Mouse (Mus musculus): ENCODE measurements at regions not wholly inside any gene's neighbourhood (a gene's known extent, or its start where the extent isn't known, plus 50 kb on each side); places are given as distances from the start of the nearest gene placed in this dataset.

- no peaks in the 10 kb centered on the region for H3K9me3 ChIP-seq
- ATAC-seq (replicated peaks) = no peak
- H3K27ac ChIP-seq (replicated peaks) = no peak overlapping the region
- H3K4me1 ChIP-seq = no peaks in the 10 kb centered on the region
- no peak overlapping the region for H3K4me3 ChIP-seq
- no peaks in the 10 kb centered on the region for H3K27me3 ChIP-seq
- no peak overlapping the region for H3K4me2 ChIP-seq (replicated peaks)
- no peak overlapping the region for H3K9ac ChIP-seq (replicated peaks)
- 97% methylated on average over 1 of the region's 1 CpGs for WGBS
- no peaks in the 10 kb centered on the region for H3K36me3 ChIP-seq
Observed at GRCm38 (mm10) chr2:61922496-61922895, 119.8 kb downstream of the Tbr1 start.

- Histone ChIP-seq H3K9ac (replicated peaks) (no peak overlapping the region), H3K27ac (replicated peaks) (no peak overlapping the region), H3K27me3 (no peaks in the 10 kb centered on the region), H3K4me2 (replicated peaks) (no peak overlapping the region), H3K4me3 (no peak overlapping the region), H3K4me1 (no peaks in the 10 kb centered on the region), H3K36me3 (no peaks in the 10 kb centered on the region), H3K9me3 (no peaks in the 10 kb centered on the region)
- 70% methylated on average over 2 of the region's 2 CpGs for WGBS
- ATAC-seq (replicated peaks) = no peak
Observed at GRCm38 (mm10) chr2:61938296-61938695, 108.0 kb upstream of the Slc4a10 start.

- Histone ChIP-seq H3K9me3 (no peaks in the 10 kb centered on the region), H3K4me3 (no peak overlapping the region), H3K4me2 (replicated peaks) (no peak overlapping the region), H3K36me3 (no peaks in the 10 kb centered on the region), H3K27me3 (no peaks in the 10 kb centered on the region), H3K27ac (replicated peaks) (no peak overlapping the region), H3K4me1 (peaks cover 3% of the 10 kb centered on the region), H3K9ac (replicated peaks) (no peak overlapping the region)
- ATAC-seq (replicated peaks) = no peak
- WGBS = 98% methylated on average over 2 of the region's 2 CpGs
Observed at GRCm38 (mm10) chr2:61965916-61966315, 80.3 kb upstream of the Slc4a10 start.

- H3K27ac ChIP-seq (replicated peaks) = 0 out of 2 replicates have a peak overlapping the region, but pooled peaks have one; percentile 23
- 5% methylated on average over 2 of the region's 2 CpGs for WGBS
- no peaks in the 10 kb centered on the region for H3K36me3 ChIP-seq
- no peaks in the 10 kb centered on the region for H3K27me3 ChIP-seq
- peak; percentile 66 for ATAC-seq (replicated peaks)
- H3K4me1 ChIP-seq = peaks cover 3% of the 10 kb centered on the region
- no peak overlapping the region for H3K9ac ChIP-seq (replicated peaks)
- no peaks in the 10 kb centered on the region for H3K9me3 ChIP-seq
- no peak overlapping the region for H3K4me2 ChIP-seq (replicated peaks)
- no peak overlapping the region for H3K4me3 ChIP-seq
Observed at GRCm38 (mm10) chr2:61967724-61968123, 78.5 kb upstream of the Slc4a10 start.

- Histone ChIP-seq H3K27ac (replicated peaks) (no peak overlapping the region), H3K4me1 (peaks cover 3% of the 10 kb centered on the region), H3K4me3 (no peak overlapping the region), H3K9ac (replicated peaks) (no peak overlapping the region), H3K4me2 (replicated peaks) (no peak overlapping the region), H3K36me3 (no peaks in the 10 kb centered on the region), H3K27me3 (no peaks in the 10 kb centered on the region), H3K9me3 (0 out of 2 replicates have a peak, but pooled peaks cover 5% of the 10 kb centered on the region)
- 52% methylated on average over 2 of the region's 2 CpGs for WGBS
- no peak for ATAC-seq (replicated peaks)
Observed at GRCm38 (mm10) chr2:61970029-61970428, 76.2 kb upstream of the Slc4a10 start.

GRCm38 (mm10) chr2:61984771-61985170 is 61.5 kb upstream of the Slc4a10 start:
- no peak for ATAC-seq (replicated peaks)
- 55% methylated on average over 3 of the region's 3 CpGs for WGBS

GRCm38 (mm10) chr2:61986967-61987550 is 59.2 kb upstream of the Slc4a10 start:
- no peak overlapping the region for H3K27ac ChIP-seq (replicated peaks)
- 56% methylated on average over 5 of the region's 5 CpGs for WGBS
- no peak for ATAC-seq (replicated peaks)
- H3K9ac ChIP-seq (replicated peaks) = no peak overlapping the region
- H3K4me3 ChIP-seq = no peak overlapping the region
- H3K27me3 ChIP-seq = no peaks in the 10 kb centered on the region
- no peaks in the 10 kb centered on the region for H3K36me3 ChIP-seq
- H3K4me1 ChIP-seq = no peaks in the 10 kb centered on the region
- H3K4me2 ChIP-seq (replicated peaks) = no peak overlapping the region
- no peaks in the 10 kb centered on the region for H3K9me3 ChIP-seq

More at GRCm38 (mm10) chr2:61984771-61985170, 61.5 kb upstream of the Slc4a10 start:
- H3K9ac ChIP-seq (replicated peaks) = no peak overlapping the region
- no peaks in the 10 kb centered on the region for H3K4me1 ChIP-seq
- no peaks in the 10 kb centered on the region for H3K36me3 ChIP-seq
- no peak overlapping the region for H3K4me2 ChIP-seq (replicated peaks)
- H3K4me3 ChIP-seq = no peak overlapping the region
- H3K27me3 ChIP-seq = no peaks in the 10 kb centered on the region
- H3K27ac ChIP-seq (replicated peaks) = no peak overlapping the region
- no peaks in the 10 kb centered on the region for H3K9me3 ChIP-seq
